Mouse (Mus musculus) bone marrow macrophage, adult 2 months (primary cell): ENCODE results near the gene Vcl.

ENCODE experiments used
- CTCF ChIP-seq: IDR thresholded peaks from 2 replicates; pipeline ENCODE4 v1.5.1; 2012; ENCODE audit warnings: low read depth, mild to moderate bottlenecking, low read length, moderate library complexity
- POLR2A ChIP-seq: IDR thresholded peaks from 2 replicates; pipeline ENCODE4 v1.6.1; 2012; ENCODE audit warnings: mild to moderate bottlenecking, low read depth, low read length, borderline replicate concordance

DNA sequence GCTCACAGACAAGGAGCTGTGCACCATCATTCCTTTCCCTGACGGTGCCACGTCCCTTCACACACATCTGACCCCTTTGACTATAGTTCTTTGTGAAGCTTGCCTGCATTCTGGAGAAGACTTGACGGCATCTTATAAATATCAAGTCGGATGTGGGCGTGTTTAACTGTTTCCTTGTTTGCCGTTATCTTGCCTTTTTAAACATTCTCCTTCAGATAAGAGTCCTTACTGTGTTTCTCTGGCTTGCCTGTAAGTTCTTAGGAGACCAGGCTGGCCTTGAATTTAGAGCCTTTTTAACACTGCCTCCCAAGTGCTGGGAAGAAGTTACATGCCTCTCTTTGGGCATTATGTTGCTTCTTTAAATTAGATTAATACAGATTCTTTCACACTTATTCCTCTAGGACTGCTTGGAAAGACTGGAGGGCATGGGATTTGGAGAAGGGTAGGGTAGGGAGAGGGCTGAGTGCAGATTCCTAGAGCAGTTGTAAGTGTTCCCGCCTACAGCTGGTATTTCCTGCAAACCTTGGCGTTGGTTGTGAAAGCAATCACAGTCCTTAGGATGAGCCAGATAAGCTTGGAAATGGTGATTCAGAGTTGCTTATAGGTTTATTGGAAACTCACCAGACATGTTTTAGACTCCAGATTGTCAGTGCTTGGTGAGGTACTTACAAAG lies 136.4 kb downstream of the Vcl start:
- TF ChIP-seq CTCF (no peak), POLR2A (no peak)
